Mouse (Mus musculus) limb, embryonic 10.5 days (tissue): ENCODE results near the gene Fbxo17. TPM values are rescaled to one million over a fixed set of nuclear protein-coding genes. Genes with fewer than 3 reads are reported as not detected.

ENCODE experiments used
- DNase-seq: peaks from one replicate; pipeline ENCODE4 v3.0.0-alpha.2; 2017; ENCODE audit warnings: low spot score
- H3K27ac ChIP-seq: fragments of 300-500 bp; sonication (generic); 2 replicates; pipeline ENCODE4 v1.5.1; 2016; ENCODE audit warnings: mild to moderate bottlenecking
- H3K27me3 ChIP-seq: fragments of 300-500 bp; sonication (generic); 2 replicates; pipeline ENCODE4 v1.6.1; 2016; ENCODE audit warnings: low read depth, mild to moderate bottlenecking; ENCODE audit not compliant: poor library complexity, severe bottlenecking
- H3K36me3 ChIP-seq: fragments of 300-500 bp; sonication (generic); 2 replicates; pipeline ENCODE4 v1.6.1; 2016; ENCODE audit warnings: mild to moderate bottlenecking, moderate library complexity
- H3K4me1 ChIP-seq: fragments of 300-500 bp; sonication (generic); 2 replicates; pipeline ENCODE4 v1.6.1; 2016
- H3K4me3 ChIP-seq: fragments of 300-500 bp; sonication (generic); 2 replicates; pipeline ENCODE4 v1.5.1; 2016; ENCODE audit warnings: mild to moderate bottlenecking, moderate library complexity
- H3K9me3 ChIP-seq: fragments of 300-500 bp; sonication (generic); replicated peaks from 2 replicates; pipeline ENCODE4 v1.6.1; 2016; ENCODE audit warnings: mild to moderate bottlenecking
- WGBS: fragments of 180-500 bp; shearing (Covaris S2); methylation state at CpG from one replicate; pipeline ENCODE4 v1.1.7; 2016; 5-methylcytosine and 5-hydroxymethylcytosine counted together
- polyA plus RNA-seq: library from polyadenylated mRNA; unstranded; fragments of >200 nt; fragmentation: Nextera tagmentation; extraction: Ambion mirVana; gene quantifications from 2 replicates; pipeline ENCODE4 v1.2.1, GENCODE M21; 2016

Gene Fbxo17
- polyA plus RNA-seq, 1 experiment from 2014 or later = 16.1 TPM

GRCm38 (mm10) chr7:28778825-28779224, 62.2 kb downstream of the Fbxo17 start:
- Histone ChIP-seq H3K4me3 (no peak overlapping the region), H3K9me3 (no peaks in the 10 kb centered on the region), H3K27me3 (no peaks in the 10 kb centered on the region), H3K4me1 (peaks cover 9% of the 10 kb centered on the region), H3K27ac (no peak overlapping the region), H3K36me3 (peaks cover 48% of the 10 kb centered on the region)
- no peak for DNase-seq
- 77% methylated on average over 9 of the region's 9 CpGs for WGBS

GRCm38 (mm10) chr7:28780067-28780658, 63.6 kb downstream of the Fbxo17 start:
- Histone ChIP-seq H3K27ac (no peak overlapping the region), H3K27me3 (no peaks in the 10 kb centered on the region), H3K36me3 (peaks cover 40% of the 10 kb centered on the region), H3K4me3 (no peak overlapping the region), H3K9me3 (no peaks in the 10 kb centered on the region), H3K4me1 (peaks cover 9% of the 10 kb centered on the region)
- DNase-seq = peak; percentile 90
- 50% methylated on average over 6 of the region's 6 CpGs for WGBS

GRCm38 (mm10) chr7:28780857-28781256, 64.3 kb downstream of the Fbxo17 start:
- no peak for DNase-seq
- Histone ChIP-seq H3K4me1 (peaks cover 9% of the 10 kb centered on the region), H3K4me3 (no peak overlapping the region), H3K36me3 (peaks cover 42% of the 10 kb centered on the region), H3K27ac (no peak overlapping the region), H3K27me3 (no peaks in the 10 kb centered on the region), H3K9me3 (no peaks in the 10 kb centered on the region)
- WGBS = 84% methylated on average over 7 of the region's 7 CpGs

- 92% methylated on average over 8 of the region's 8 CpGs for WGBS
- H3K27ac ChIP-seq = no peak overlapping the region
- H3K9me3 ChIP-seq = no peaks in the 10 kb centered on the region
- H3K4me3 ChIP-seq = no peak overlapping the region
- no peaks in the 10 kb centered on the region for H3K27me3 ChIP-seq
- H3K36me3 ChIP-seq = peaks cover 46% of the 10 kb centered on the region
- H3K4me1 ChIP-seq = peaks cover 9% of the 10 kb centered on the region
- DNase-seq = no peak
Observed at GRCm38 (mm10) chr7:28781261-28781663, 64.7 kb downstream of the Fbxo17 start.

GRCm38 (mm10) chr7:28785161-28785560, 68.6 kb downstream of the Fbxo17 start:
- 72% methylated on average over 5 of the region's 5 CpGs for WGBS
- H3K27ac ChIP-seq = no peak overlapping the region
- H3K36me3 ChIP-seq = peaks cover 45% of the 10 kb centered on the region
- no peaks in the 10 kb centered on the region for H3K27me3 ChIP-seq
- H3K9me3 ChIP-seq = no peaks in the 10 kb centered on the region
- no peak for DNase-seq
- peaks cover 34% of the 10 kb centered on the region for H3K4me1 ChIP-seq
- no peak overlapping the region for H3K4me3 ChIP-seq

Other genes with a start within 250 kb of the Fbxo17 start
- not detected in 2 replicates for gene Ifnl2, start 206.3 kb upstream of the Fbxo17 start, polyA plus RNA-seq
- not detected in 2 replicates for gene Ifnl3, start 194.0 kb upstream of the Fbxo17 start, polyA plus RNA-seq
- gene Sycn, start 175.9 kb upstream of the Fbxo17 start, polyA plus RNA-seq = not detected in 2 replicates
- gene Nccrp1, start 169.6 kb upstream of the Fbxo17 start, polyA plus RNA-seq = not detected in 2 replicates
- gene Samd4b, start 118.7 kb upstream of the Fbxo17 start, polyA plus RNA-seq = 38.2 and 40.2 TPM in 2 replicates
- gene Pak4, start 118.6 kb upstream of the Fbxo17 start, polyA plus RNA-seq = 64.9 and 69.8 TPM in 2 replicates
- gene Acp7, start 85.5 kb upstream of the Fbxo17 start, polyA plus RNA-seq = not detected in 2 replicates
- 4.7 and 6.3 TPM in 2 replicates for gene Fbxo27, start 24.0 kb upstream of the Fbxo17 start, polyA plus RNA-seq
- gene Mrps12, start 25.0 kb downstream of the Fbxo17 start, polyA plus RNA-seq = 152 and 186 TPM in 2 replicates
- 43.9 and 46.4 TPM in 2 replicates for gene Sars2, start 25.2 kb downstream of the Fbxo17 start, polyA plus RNA-seq
- not detected in 2 replicates for gene Ccer2, start 39.4 kb downstream of the Fbxo17 start, polyA plus RNA-seq
- 59.8 and 74.5 TPM in 2 replicates for gene Sirt2, start 49.9 kb downstream of the Fbxo17 start, polyA plus RNA-seq
- 50.5 and 63.1 TPM in 2 replicates for gene Nfkbib, start 50.7 kb downstream of the Fbxo17 start, polyA plus RNA-seq
- gene Rinl, start 72.2 kb downstream of the Fbxo17 start, polyA plus RNA-seq = 2.7 and 3.0 TPM in 2 replicates
- 335 and 336 TPM in 2 replicates for gene Hnrnpl, start 91.7 kb downstream of the Fbxo17 start, polyA plus RNA-seq
- gene Ech1, start 108.4 kb downstream of the Fbxo17 start, polyA plus RNA-seq = 69.1 and 90.7 TPM in 2 replicates
- gene Lgals4, start 117.0 kb downstream of the Fbxo17 start, polyA plus RNA-seq = 2.7 and 4.1 TPM in 2 replicates
- 0.41 and 0.73 TPM in 2 replicates for gene Lgals7, start 147.0 kb downstream of the Fbxo17 start, polyA plus RNA-seq
- 0.44 and 0.48 TPM in 2 replicates for gene Capn12, start 164.6 kb downstream of the Fbxo17 start, polyA plus RNA-seq
- 253 and 285 TPM in 2 replicates for gene Actn4, start 245.5 kb downstream of the Fbxo17 start, polyA plus RNA-seq